Mouse (Mus musculus) CH12.LX (cell line): ENCODE measurements around the gene Iqgap3. TPM values are rescaled to one million over a fixed set of nuclear protein-coding genes. Genes with fewer than 3 reads are reported as not detected.

ENCODE experiments used
- DNase-seq: peaks from one replicate; pipeline ENCODE4 v3.0.0-alpha.2; 2013; ENCODE audit errors: extremely low read depth
- H3K27ac ChIP-seq: 2 replicates; pipeline ENCODE4 v1.5.1; 2012; ENCODE audit warnings: low read depth, mild to moderate bottlenecking, control low read depth, moderate library complexity; ENCODE audit not compliant: insufficient read depth
- H3K27me3 ChIP-seq: replicated peaks from 2 replicates; pipeline ENCODE3; 2012; ENCODE audit warnings: inconsistent platforms
- H3K36me3 ChIP-seq, 2 experiments: replicated peaks in 1 of 2; 2 replicates each; pipeline versions ENCODE3 to v1.6.1; 2012; ENCODE audit warnings: inconsistent platforms in 1 of 2, low read length in 1 of 2, mild to moderate bottlenecking in 1 of 2, mixed read lengths in 1 of 2, moderate library complexity in 1 of 2; ENCODE audit not compliant: control insufficient read depth in 1 of 2, insufficient read depth in 1 of 2
- H3K4me1 ChIP-seq, 2 experiments: 2 replicates each; pipeline ENCODE4 v1.6.1; 2012; ENCODE audit warnings: inconsistent platforms in 1 of 2, moderate library complexity in 1 of 2; ENCODE audit not compliant: insufficient read depth in 2 of 2, control insufficient read depth in 1 of 2
- H3K4me2 ChIP-seq: 2 replicates; pipeline ENCODE4 v1.6.1; 2012; ENCODE audit warnings: low read depth, mild to moderate bottlenecking, control low read depth; ENCODE audit not compliant: poor library complexity, insufficient read depth, severe bottlenecking
- H3K4me3 ChIP-seq, 3 experiments: fragments of 150-350 bp in 1 of 3; sonication (generic) in 1 of 3; replicated peaks in 1 of 3; 2 replicates each; pipeline versions ENCODE3 to v1.5.1; 2011 to 2012; ENCODE audit warnings: low read depth in 2 of 3, low read length in 2 of 3, mild to moderate bottlenecking in 2 of 3, moderate library complexity in 2 of 3, control low read depth in 1 of 3, improper control_type of control experiment in 1 of 3, inconsistent platforms in 1 of 3, mixed read lengths in 1 of 3; ENCODE audit not compliant: poor library complexity in 1 of 3
- H3K79me2 ChIP-seq: replicated peaks from 2 replicates; pipeline ENCODE4 v1.6.1; 2012; ENCODE audit warnings: mild to moderate bottlenecking, moderate library complexity; ENCODE audit not compliant: control insufficient read depth, poor library complexity, insufficient read depth, severe bottlenecking; ENCODE audit errors: extremely low read depth
- H3K9ac ChIP-seq: 2 replicates; pipeline ENCODE4 v1.6.1; 2012; ENCODE audit warnings: low read depth, mild to moderate bottlenecking, control low read depth, moderate library complexity; ENCODE audit not compliant: insufficient read depth
- H3K9me3 ChIP-seq: replicated peaks from 2 replicates; pipeline ENCODE3; 2012; ENCODE audit warnings: low read length, inconsistent platforms, mixed read lengths
- BHLHE40 ChIP-seq: IDR thresholded peaks from 2 replicates; pipeline ENCODE4 v1.6.1; 2011; ENCODE audit warnings: mild to moderate bottlenecking, low read depth, low read length, improper control_type of control experiment
- CHD1 ChIP-seq: IDR thresholded peaks from 2 replicates; pipeline ENCODE4 v1.6.1; 2012; ENCODE audit warnings: low read depth, low read length, improper control_type of control experiment, inconsistent platforms
- CHD2 ChIP-seq: IDR thresholded peaks from 2 replicates; pipeline ENCODE4 v1.6.1; 2011; ENCODE audit warnings: low read length, improper control_type of control experiment
- CTCF ChIP-seq, 2 experiments: IDR thresholded peaks in 1 of 2; conservative IDR thresholded peaks in 1 of 2; 2 replicates each; pipeline ENCODE4 v1.5.1; 2011 to 2012; ENCODE audit warnings: low read depth in 2 of 2, low read length in 2 of 2, improper control_type of control experiment in 1 of 2, inconsistent platforms in 1 of 2, mild to moderate bottlenecking in 1 of 2, moderate library complexity in 1 of 2
- E2F4 ChIP-seq: IDR thresholded peaks from 2 replicates; pipeline ENCODE4 v1.6.1; 2011; ENCODE audit warnings: low read depth, low read length, improper control_type of control experiment; ENCODE audit not compliant: insufficient replicate concordance
- ELF1 ChIP-seq: IDR thresholded peaks from 2 replicates; pipeline ENCODE4 v1.6.1; 2014; ENCODE audit warnings: low read depth, mild to moderate bottlenecking, inconsistent platforms, low read length, improper control_type of control experiment
- EP300 ChIP-seq: IDR thresholded peaks from 2 replicates; pipeline ENCODE4 v1.6.1; 2011; ENCODE audit warnings: low read length, improper control_type of control experiment
- ETS1 ChIP-seq: conservative IDR thresholded peaks from 2 replicates; pipeline ENCODE4 v1.6.1; 2012; ENCODE audit warnings: low read depth, mild to moderate bottlenecking, inconsistent platforms, low read length, improper control_type of control experiment, moderate library complexity
- GABPA ChIP-seq: IDR thresholded peaks from 2 replicates; pipeline ENCODE4 v1.6.1; 2012; ENCODE audit warnings: low read depth, low read length, improper control_type of control experiment, inconsistent platforms; ENCODE audit not compliant: insufficient replicate concordance
- HCFC1 ChIP-seq: IDR thresholded peaks from 2 replicates; pipeline ENCODE4 v1.6.1; 2012; ENCODE audit warnings: low read depth, mild to moderate bottlenecking, inconsistent platforms, low read length, improper control_type of control experiment
- IRF4 ChIP-seq: IDR thresholded peaks from 2 replicates; pipeline ENCODE4 v1.6.1; 2014; ENCODE audit warnings: low read depth, mild to moderate bottlenecking, inconsistent platforms, low read length, improper control_type of control experiment
- JUN ChIP-seq: IDR thresholded peaks from 2 replicates; pipeline ENCODE4 v1.6.1; 2011; ENCODE audit warnings: low read depth, mild to moderate bottlenecking, low read length, improper control_type of control experiment, moderate library complexity; ENCODE audit not compliant: insufficient read depth
- JUND ChIP-seq: conservative IDR thresholded peaks from 2 replicates; pipeline ENCODE4 v1.6.1; 2011; ENCODE audit warnings: low read depth, low read length, improper control_type of control experiment
- KAT2A ChIP-seq: IDR thresholded peaks from 2 replicates; pipeline ENCODE4 v1.6.1; 2012; ENCODE audit warnings: low read length, improper control_type of control experiment, inconsistent platforms; ENCODE audit not compliant: insufficient replicate concordance
- MAFK ChIP-seq: IDR thresholded peaks from 2 replicates; pipeline ENCODE4 v1.6.1; 2011; ENCODE audit warnings: low read length, improper control_type of control experiment; ENCODE audit not compliant: insufficient replicate concordance
- MAX ChIP-seq: IDR thresholded peaks from 2 replicates; pipeline ENCODE4 v1.6.1; 2011; ENCODE audit warnings: low read length, improper control_type of control experiment
- MAZ ChIP-seq: IDR thresholded peaks from 2 replicates; pipeline ENCODE4 v1.6.1; 2012; ENCODE audit warnings: low read depth, mild to moderate bottlenecking, inconsistent platforms, low read length, improper control_type of control experiment, moderate library complexity
- MEF2A ChIP-seq: IDR thresholded peaks from 2 replicates; pipeline ENCODE4 v1.6.1; 2014; ENCODE audit warnings: low read depth, mild to moderate bottlenecking, inconsistent platforms, low read length, improper control_type of control experiment, borderline replicate concordance
- MXI1 ChIP-seq: IDR thresholded peaks from 2 replicates; pipeline ENCODE4 v1.6.1; 2011; ENCODE audit warnings: mild to moderate bottlenecking, low read depth, low read length, improper control_type of control experiment
- MYC ChIP-seq: IDR thresholded peaks from 2 replicates; pipeline ENCODE4 v1.6.1; 2011; ENCODE audit warnings: low read depth, mild to moderate bottlenecking, improper control_type of control experiment, low read length
- NELFE ChIP-seq: IDR thresholded peaks from 2 replicates; pipeline ENCODE4 v1.6.1; 2011; ENCODE audit warnings: low read depth, low read length, improper control_type of control experiment
- NRF1 ChIP-seq: IDR thresholded peaks from 2 replicates; pipeline ENCODE4 v1.6.1; 2014; ENCODE audit warnings: low read depth, mild to moderate bottlenecking, inconsistent platforms, low read length, improper control_type of control experiment, moderate library complexity
- PAX5 ChIP-seq: IDR thresholded peaks from 2 replicates; pipeline ENCODE4 v1.6.1; 2012; ENCODE audit warnings: low read length, inconsistent platforms, mixed read lengths
- POLR2A ChIP-seq: IDR thresholded peaks from 2 replicates; pipeline ENCODE4 v1.6.1; 2011; ENCODE audit warnings: low read depth, mild to moderate bottlenecking, improper control_type of control experiment, low read length
- POLR2AphosphoS2 ChIP-seq: IDR thresholded peaks from 2 replicates; pipeline ENCODE4 v1.6.1; 2011; ENCODE audit warnings: low read depth, low read length, improper control_type of control experiment
- RAD21 ChIP-seq: IDR thresholded peaks from 2 replicates; pipeline ENCODE4 v1.6.1; 2011; ENCODE audit warnings: low read depth, mild to moderate bottlenecking, low read length, improper control_type of control experiment, moderate library complexity
- SIN3A ChIP-seq: IDR thresholded peaks from 2 replicates; pipeline ENCODE4 v1.6.1; 2012; ENCODE audit warnings: low read length, improper control_type of control experiment, inconsistent platforms
- SMC3 ChIP-seq: IDR thresholded peaks from 2 replicates; pipeline ENCODE4 v1.6.1; 2011; ENCODE audit warnings: low read depth, low read length, improper control_type of control experiment
- TBP ChIP-seq: conservative IDR thresholded peaks from 2 replicates; pipeline ENCODE4 v1.6.1; 2011; ENCODE audit warnings: low read depth, low read length, improper control_type of control experiment
- TCF12 ChIP-seq: IDR thresholded peaks from 2 replicates; pipeline ENCODE4 v1.6.1; 2014; ENCODE audit warnings: low read depth, mild to moderate bottlenecking, inconsistent platforms, low read length, improper control_type of control experiment
- UBTF ChIP-seq: IDR thresholded peaks from 2 replicates; pipeline ENCODE4 v1.6.1; 2012; ENCODE audit warnings: low read depth, mild to moderate bottlenecking, inconsistent platforms, low read length, improper control_type of control experiment, moderate library complexity
- USF1 ChIP-seq: IDR thresholded peaks from 2 replicates; pipeline ENCODE4 v1.6.1; 2014; ENCODE audit warnings: low read depth, mild to moderate bottlenecking, inconsistent platforms, low read length, improper control_type of control experiment
- USF2 ChIP-seq: conservative IDR thresholded peaks from 2 replicates; pipeline ENCODE4 v1.6.1; 2011; ENCODE audit warnings: low read depth, low read length, improper control_type of control experiment
- ZC3H11A ChIP-seq: IDR thresholded peaks from 2 replicates; pipeline ENCODE4 v1.6.1; 2012; ENCODE audit warnings: low read depth, mild to moderate bottlenecking, inconsistent platforms, low read length, improper control_type of control experiment
- ZKSCAN1 ChIP-seq: IDR thresholded peaks from 2 replicates; pipeline ENCODE4 v1.6.1; 2012; ENCODE audit warnings: low read depth, inconsistent platforms, low read length, improper control_type of control experiment, borderline replicate concordance
- ZMIZ1 ChIP-seq: IDR thresholded peaks from 2 replicates; pipeline ENCODE4 v1.6.1; 2012; ENCODE audit warnings: low read depth, mild to moderate bottlenecking, inconsistent platforms, low read length, improper control_type of control experiment
- ZNF384 ChIP-seq: IDR thresholded peaks from 2 replicates; pipeline ENCODE4 v1.6.1; 2012; ENCODE audit warnings: low read depth, low read length, improper control_type of control experiment, inconsistent platforms
- dilution Hi-C: fragments of 300-500 bp; cut with MboI; formaldehyde crosslinking; loops from 2 replicates; pipeline ENCODE4 v1.14.3; 2020; ENCODE audit warnings: low sequenced_read_pairs; ENCODE audit not compliant: extremely low pct_unique_long_range_greater_than_20kb, extremely low pct_ligation_motif_present
- in situ Hi-C: fragments of 300-500 bp; cut with MboI; formaldehyde crosslinking; loops from 3 replicates; pipeline ENCODE4 v1.14.3; 2019; ENCODE audit warnings: low sequenced_read_pairs, low pct_ligation_motif_present, low pct_unique_long_range_greater_than_20kb, mixed read lengths
- polyA plus RNA-seq: library from polyadenylated mRNA; unstranded; fragments of >175 nt; gene quantifications from 2 replicates; pipeline ENCODE4 v1.2.1, GENCODE M21; 2012; ENCODE audit warnings: low read depth; ENCODE audit not compliant: insufficient read length
- total RNA-seq, 2 experiments: library from RNA; depleted of rRNA; stranded (reverse); fragments of 300-350 nt in 1 of 2; fragments of >200 nt in 1 of 2; gene quantifications; 2 replicates each; pipeline ENCODE4 v1.2.3; 2012 to 2014

Gene Iqgap3
- total RNA-seq (2012; rRNA removed) (15.9 and 21.9 TPM in 2 replicates), total RNA-seq (2014; rRNA removed) (12.1 and 13.0 TPM in 2 replicates), polyA plus RNA-seq (16.1 and 18.3 TPM in 2 replicates)

DNA sequence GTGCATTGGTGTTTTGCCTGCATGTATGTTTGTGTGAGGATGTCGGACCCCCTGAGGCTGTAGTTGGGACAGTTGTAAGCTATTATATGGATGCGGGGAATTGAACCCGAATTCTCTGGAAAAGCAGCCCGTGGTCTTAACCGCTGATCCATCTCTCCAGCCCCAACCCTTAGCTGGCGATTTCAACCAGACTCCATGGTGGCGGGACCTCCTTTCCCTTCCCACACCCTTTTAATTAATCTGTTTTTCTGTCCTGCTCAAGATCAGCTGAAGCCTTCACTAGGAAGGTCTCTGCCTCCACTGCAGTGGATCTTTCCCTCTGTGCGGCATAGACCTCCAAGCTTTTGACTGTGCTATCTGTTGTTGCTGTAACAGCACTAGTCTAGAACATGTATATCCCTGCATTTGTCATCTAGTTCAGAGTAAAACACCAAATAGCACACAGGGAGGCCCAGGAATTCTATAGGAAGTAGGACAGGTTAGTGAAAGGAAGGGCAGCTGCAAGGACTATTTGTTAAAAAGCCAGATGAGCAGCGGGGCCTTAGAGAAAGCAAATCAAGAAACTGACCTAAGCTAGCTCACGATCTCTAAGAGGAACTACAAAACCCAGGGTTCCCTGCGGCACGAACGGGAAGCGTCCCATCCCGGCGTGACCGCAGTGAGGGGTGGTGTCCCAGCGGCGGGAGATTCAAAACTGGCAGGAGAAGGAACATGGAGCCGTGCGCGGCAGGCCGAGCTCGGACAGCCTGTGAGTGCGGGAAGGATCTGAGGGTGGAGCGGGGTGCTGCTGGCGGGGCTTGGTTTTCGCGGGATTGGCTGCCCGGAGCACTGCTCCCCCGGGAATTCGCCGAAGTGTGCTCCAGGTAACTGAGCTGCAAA lies at the start of gene Iqgap3:
Iqgap3 (plus strand) TSS at position 627 of the 879 bp plus-strand sequence.
- peaks cover 0 to 18% of the 10 kb centered on the region in 2 experiments for H3K36me3 ChIP-seq
- no peaks in the 10 kb centered on the region for H3K79me2 ChIP-seq
- peak within 1 kb of the TSS; percentile 66; the same call in 1 of the 2 replicates for H3K27ac ChIP-seq
- dilution Hi-C loops, result no loop called here
- H3K4me3 ChIP-seq, result peak within 1 kb of the TSS; percentile 56 to 76 (median 66)
- peaks cover 10 to 40% of the 10 kb centered on the region in 2 experiments for H3K4me1 ChIP-seq
- peak within 1 kb of the TSS; percentile 65 for H3K4me2 ChIP-seq
- H3K9me3 ChIP-seq, result no peaks in the 10 kb centered on the region
- peaks cover 21% of the 10 kb centered on the region for H3K27me3 ChIP-seq
- peak; percentile 82 for DNase-seq
- peak within 1 kb of the TSS; percentile 23; the same call in 1 of the 2 replicates for H3K9ac ChIP-seq
- in situ Hi-C loops, result loop anchor here (5.0 kb wide), 1 partner anchor 59 kb away; no protein-coding TSS in a partner anchor
- no peak for TF ChIP-seq ZKSCAN1
- no peak for TF ChIP-seq POLR2AphosphoS2
- TF ChIP-seq MAFK, result no peak
- no peak for TF ChIP-seq CTCF (conservative IDR thresholded peaks at IDR 0.05 in 1 of 2, IDR thresholded peaks at IDR 0.05 in 1 of 2; ENCODE audit: low read depth in 2 of 2, low read length in 2 of 2)
- peak; percentile 26; the same call in 1 of the 2 replicates for TF ChIP-seq GABPA
- no peak for TF ChIP-seq NELFE
- peak; percentile 91 for TF ChIP-seq ELF1
- TF ChIP-seq MAX, result peak; percentile 69; the same call in 1 of the 2 replicates
- peak; percentile 39 for TF ChIP-seq USF1
- TF ChIP-seq EP300, result no peak
- no peak for TF ChIP-seq RAD21
- peak; percentile 43 for TF ChIP-seq BHLHE40
- TF ChIP-seq ZNF384, result no peak
- TF ChIP-seq HCFC1, result peak; percentile 96
- no peak for TF ChIP-seq USF2
- TF ChIP-seq MAZ, result peak; percentile 54; the same call in 1 of the 2 replicates
- TF ChIP-seq MYC, result peak; percentile 70
- peak; percentile 56; the same call in 1 of the 2 replicates for TF ChIP-seq TCF12
- no peak for TF ChIP-seq UBTF
- no peak; the same call in 1 of the 2 replicates for TF ChIP-seq ETS1
- TF ChIP-seq JUN, result no peak
- peak; percentile 90; the same call in 1 of the 2 replicates for TF ChIP-seq KAT2A
- TF ChIP-seq SMC3, result no peak
- peak; percentile 53; the same call in 1 of the 2 replicates for TF ChIP-seq MEF2A
- peak; percentile 99 for TF ChIP-seq SIN3A
- no peak for TF ChIP-seq ZMIZ1
- TF ChIP-seq TBP, result no peak
- no peak for TF ChIP-seq CHD1
- TF ChIP-seq JUND, result no peak
- TF ChIP-seq ZC3H11A, result no peak
- no peak for TF ChIP-seq PAX5
- TF ChIP-seq NRF1, result 0 out of 2 replicates have a peak, but pooled peaks have one; percentile 49
- TF ChIP-seq IRF4, result peak; percentile 42
- peak; percentile 98 for TF ChIP-seq E2F4
- peak; percentile 97 for TF ChIP-seq MXI1
- TF ChIP-seq POLR2A, result peak; percentile 43; the same call in 1 of the 2 replicates
- peak; percentile 77 for TF ChIP-seq CHD2
